Mouse (Mus musculus) skeletal muscle tissue, adult 2 months (tissue): ENCODE results near the gene Tcf7.
"Not testable (repeated sequence)": the region's sequence is repeated elsewhere in the genome, so short reads cannot be mapped to it uniquely, and the experiment has no call there.

ENCODE experiments used
- DNase-seq: peaks from one replicate; pipeline ENCODE4 v3.0.0-alpha.2; 2012; ENCODE audit warnings: low read depth, low spot score

Gene Tcf7

GRCm38 (mm10) chr11:52228722-52229448, 53.9 kb downstream of the Tcf7 start:
- no peak for DNase-seq

DNA sequence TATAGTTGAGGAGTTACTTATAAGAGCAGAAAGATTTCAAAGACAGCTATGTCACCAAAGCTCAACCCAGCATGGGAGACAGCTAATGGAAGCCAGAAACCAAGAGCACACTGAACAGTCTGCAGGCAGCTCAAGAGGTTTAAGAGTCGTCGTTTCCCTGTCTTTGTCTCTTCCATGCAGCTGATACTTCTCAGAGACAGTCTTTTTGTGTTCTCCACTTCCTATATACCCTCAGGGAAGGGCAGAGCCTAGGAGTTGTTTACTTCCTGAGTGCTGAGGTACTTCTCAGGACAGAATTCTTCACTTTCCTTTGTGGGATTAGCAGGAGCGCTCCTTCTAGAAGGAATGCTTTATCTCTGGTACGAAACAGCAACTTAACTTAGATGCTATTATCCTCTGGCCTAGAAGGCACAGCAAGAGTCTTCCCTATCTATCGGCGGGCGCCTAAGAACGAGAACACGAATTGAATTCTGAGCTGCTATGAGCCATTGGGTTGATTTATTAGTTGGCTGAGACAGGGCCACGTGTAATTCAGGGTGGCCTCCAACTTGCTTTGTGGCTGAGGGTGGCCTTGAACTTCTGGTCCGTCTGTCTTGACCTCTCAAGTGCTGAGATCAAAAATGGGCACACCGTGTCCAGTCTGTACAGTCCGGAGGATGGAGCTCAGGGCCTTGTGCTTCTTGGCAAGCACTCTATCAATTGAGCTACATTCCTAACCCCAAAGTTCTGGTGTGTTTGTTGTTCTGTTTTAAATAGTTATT, 55.2 kb downstream of the Tcf7 start:
- DNase-seq, result no peak

DNA sequence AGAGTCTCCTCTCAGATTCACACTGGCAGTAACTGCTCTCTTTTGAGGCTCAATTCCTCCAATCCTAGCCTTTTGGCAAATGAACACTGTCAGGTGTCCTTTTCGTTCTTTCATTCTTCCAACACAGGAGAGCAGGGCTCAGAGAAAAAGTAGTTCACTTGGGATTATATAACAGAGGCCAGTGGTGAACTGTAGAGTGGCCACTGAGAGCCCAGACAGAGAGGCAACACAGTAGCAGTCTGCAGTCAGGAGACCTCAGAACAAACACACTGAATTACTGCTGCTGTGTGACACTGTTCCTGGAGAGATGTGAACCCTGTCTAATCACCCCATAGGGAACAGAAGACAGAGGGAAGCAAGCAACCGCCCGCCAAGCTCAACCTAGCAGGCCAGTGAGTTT, 55.8 kb downstream of the Tcf7 start:
- no peak for DNase-seq

GRCm38 (mm10) chr11:52225986-52226599, 56.7 kb downstream of the Tcf7 start:
- DNase-seq, result no peak

GRCm38 (mm10) chr11:52223968-52224682, 58.7 kb downstream of the Tcf7 start:
- no peak for DNase-seq

DNA sequence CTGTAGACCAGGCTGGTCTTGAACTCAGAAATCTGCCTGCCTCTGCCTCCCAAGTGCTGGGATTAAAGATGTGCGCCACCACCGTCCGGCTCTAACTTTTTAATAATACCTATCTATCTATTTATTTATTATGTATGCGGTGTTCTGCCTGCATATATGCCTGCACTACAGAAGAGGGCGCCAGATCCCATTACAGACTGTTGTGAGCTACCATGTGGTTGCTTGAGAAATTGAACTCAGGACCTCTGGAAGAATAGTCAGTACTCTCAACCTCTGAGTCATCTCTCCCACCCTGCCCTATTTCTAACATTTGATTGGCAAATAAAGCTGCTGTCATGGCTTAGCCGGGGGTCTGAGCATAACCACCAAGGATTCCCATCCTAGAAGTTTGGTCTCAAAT, 59.9 kb downstream of the Tcf7 start:
- no peak for DNase-seq

DNA sequence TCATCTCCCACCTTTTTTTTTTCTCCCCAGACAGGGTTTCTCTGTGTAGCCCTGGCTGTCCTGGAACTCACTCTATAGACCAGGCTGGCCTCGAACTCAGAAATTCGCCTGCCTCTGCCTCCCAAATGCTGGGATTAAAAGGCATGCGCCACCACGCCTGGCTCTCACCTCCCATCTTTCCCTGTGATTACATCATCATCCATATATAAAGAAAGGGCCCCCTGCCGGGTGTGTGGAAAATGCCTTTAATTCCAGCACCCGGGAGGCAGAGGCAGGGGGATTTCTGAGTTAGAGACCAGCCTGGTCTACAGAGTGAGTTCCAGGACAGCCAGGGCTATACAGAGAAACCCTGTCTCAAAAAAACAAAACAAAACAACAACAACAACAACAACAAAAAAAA, 60.9 kb downstream of the Tcf7 start:
- DNase-seq, result not testable (repeated sequence)

GRCm38 (mm10) chr11:52220282-52220681, 62.5 kb downstream of the Tcf7 start:
- no peak for DNase-seq

- DNase-seq, result no peak
These were observed 68.9 kb downstream of the Tcf7 start, which contains the start of gene Olfr1371 for GRCm38 (mm10) chr11:52213887-52214286. Olfr1371 (minus strand) TSS chr11:52213987.
